Mouse (Mus musculus): ENCODE data around the gene Engase.
A peak's percentile ranks its signal among the peaks of the same experiment; 100 is the strongest.

Engase gene

GRCm38 (mm10) chr11:118476396-118477373 is at the start of gene Engase:
TSS of gene Engase (plus strand) at chr11:118476829.
- peak; percentile 98 to 99 for DNase-seq (ENCODE audit: inconsistent age in 2 of 2, low spot score in 1 of 2)

DNA sequence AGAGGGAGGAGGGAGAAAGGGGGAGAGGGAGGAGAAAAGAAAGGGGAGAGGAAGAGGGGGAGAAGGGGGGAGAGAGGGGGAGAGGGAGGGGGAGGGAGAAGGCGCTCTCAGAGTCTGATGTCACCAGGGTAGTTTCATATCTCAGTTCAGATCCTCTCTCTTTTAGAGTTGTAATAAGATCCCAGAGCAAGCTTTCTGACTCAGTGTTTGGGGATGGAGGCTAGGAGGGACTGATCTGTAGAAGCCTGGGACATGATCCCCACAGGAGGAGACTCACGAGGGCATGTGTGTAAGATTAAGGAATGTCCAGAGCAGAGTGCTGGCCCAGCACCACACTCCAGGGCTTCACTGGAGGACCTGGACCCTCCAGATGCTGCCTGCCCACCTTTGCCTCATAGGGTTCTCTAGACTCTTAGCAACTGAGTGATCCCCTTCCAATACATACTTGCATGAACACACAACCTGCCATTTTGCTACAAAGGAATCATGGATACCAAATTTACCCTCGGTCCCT is 49.3 kb upstream of the Engase start:
- DNase-seq (ENCODE audit: inconsistent age in 2 of 2, low spot score in 1 of 2) = no peak

DNA sequence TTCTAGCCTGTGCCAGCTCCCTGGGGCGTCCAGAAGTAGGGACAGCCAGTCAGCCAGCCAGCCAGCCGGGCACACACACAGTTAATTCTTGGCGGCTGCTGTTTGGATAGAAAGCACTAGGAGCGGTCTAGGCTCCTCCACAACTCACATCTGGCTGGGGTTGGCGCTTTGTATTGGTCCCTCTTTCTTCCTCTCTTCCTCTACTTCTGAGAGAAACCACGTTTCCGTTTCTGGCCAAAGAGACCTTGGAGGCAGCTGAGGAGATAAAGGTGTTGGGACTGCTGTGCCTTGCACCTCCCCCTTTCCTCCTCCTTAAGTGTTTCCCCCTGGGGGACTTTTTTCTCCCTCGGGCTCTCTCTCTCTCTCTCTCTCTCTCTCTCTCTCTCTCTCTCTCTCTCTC is 48.6 kb upstream of the Engase start, which contains the start of gene C1qtnf1:
TSS of gene C1qtnf1 (plus strand) at position 218 of the 400 bp plus-strand sequence.
- peak in 1 of 2 experiments; percentile 69 for DNase-seq (ENCODE audit: inconsistent age in 2 of 2, low spot score in 1 of 2)

DNA sequence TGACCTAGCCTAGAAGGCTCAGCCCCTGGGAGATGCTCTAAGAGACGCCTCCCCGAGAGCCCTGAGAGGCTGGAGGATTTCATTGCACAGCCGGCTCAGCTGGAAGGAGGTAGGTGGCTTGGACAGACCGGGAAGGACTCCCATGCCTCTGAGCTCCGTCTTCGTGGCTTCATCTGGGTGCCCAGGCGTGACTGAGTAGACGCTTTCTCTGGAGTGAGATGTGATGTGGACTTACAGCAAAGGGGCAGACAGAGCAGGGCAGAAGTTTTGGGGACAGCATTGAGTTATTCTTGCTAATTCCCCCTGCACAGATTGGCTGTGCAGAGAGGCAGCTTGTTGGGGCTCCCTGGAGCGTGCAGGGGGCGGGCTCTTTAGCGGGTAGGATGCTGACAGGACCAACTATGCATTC is 48.2 kb upstream of the Engase start:
- peak in 1 of 2 experiments; percentile 71 for DNase-seq (ENCODE audit: inconsistent age in 2 of 2, low spot score in 1 of 2)

DNA sequence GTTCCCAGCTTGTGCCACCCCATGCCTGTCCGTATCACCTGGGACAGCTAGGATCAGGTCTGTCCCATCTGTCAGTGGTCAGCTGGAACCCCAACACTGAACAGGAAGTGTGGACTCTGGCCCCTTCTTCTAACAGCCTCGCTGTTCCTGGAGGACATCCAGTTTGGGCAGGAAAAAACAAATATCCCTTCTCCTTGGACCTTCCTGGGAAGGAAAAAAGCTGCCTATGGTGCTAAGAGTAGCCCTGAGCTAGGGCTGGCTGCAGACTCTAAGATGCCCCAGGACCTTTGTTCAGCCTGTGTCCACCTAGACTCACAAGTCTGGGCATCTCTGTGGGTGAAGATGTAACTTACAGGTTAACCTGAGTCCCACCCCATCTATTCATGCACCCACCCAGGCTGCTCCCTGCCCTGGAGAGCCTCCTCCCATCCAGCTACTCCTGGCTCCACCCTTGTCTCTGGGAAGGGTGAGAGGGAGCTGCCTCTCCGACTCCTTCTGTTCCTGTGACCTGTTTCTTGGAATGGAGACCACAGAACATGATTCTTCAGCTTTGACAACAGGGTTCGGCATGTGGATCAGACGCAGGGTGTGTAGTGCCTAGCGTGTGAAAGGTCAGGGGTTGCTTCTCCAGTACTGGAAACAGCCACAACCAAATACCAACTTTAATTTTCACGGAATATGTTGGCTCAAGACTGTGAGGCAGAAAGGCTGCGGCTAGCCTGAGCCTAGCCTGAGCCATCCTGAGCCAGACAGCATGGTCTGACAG is 47.5 kb upstream of the Engase start:
- peak in 1 of 2 experiments; percentile 70 for DNase-seq (ENCODE audit: inconsistent age in 2 of 2, low spot score in 1 of 2)

- DNase-seq (ENCODE audit: inconsistent age in 2 of 2, low spot score in 1 of 2) = peak; percentile 50 to 84
Measured at GRCm38 (mm10) chr11:118430291-118430885, 46.2 kb upstream of the Engase start.

GRCm38 (mm10) chr11:118431100-118431948 is 45.3 kb upstream of the Engase start:
- peak; percentile 42 to 73 for DNase-seq (ENCODE audit: inconsistent age in 2 of 2, low spot score in 1 of 2)

DNA sequence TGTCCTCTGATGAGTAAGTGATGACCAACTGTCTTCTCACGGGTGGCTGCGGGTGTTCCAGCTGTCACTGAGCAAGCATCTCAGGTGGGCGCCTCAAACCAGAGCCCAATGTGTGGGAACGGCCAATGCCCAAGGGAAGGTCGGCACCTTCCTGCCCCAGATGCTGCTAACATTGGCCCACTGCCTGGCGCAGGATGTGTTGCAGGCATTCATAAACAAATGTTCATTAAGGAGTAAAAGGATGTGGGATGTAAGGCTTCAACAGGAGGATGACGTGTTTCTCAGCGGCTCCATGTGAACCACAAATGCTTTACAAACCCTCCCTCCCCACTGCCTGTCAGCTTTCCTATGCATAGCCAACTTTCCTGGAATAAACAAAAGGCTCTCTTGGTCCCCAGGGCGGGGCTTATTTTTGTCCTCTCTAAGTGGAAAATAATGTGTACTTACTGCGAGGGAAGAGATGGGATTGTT is 43.2 kb upstream of the Engase start:
- DNase-seq (ENCODE audit: inconsistent age in 2 of 2, low spot score in 1 of 2) = no peak

DNA sequence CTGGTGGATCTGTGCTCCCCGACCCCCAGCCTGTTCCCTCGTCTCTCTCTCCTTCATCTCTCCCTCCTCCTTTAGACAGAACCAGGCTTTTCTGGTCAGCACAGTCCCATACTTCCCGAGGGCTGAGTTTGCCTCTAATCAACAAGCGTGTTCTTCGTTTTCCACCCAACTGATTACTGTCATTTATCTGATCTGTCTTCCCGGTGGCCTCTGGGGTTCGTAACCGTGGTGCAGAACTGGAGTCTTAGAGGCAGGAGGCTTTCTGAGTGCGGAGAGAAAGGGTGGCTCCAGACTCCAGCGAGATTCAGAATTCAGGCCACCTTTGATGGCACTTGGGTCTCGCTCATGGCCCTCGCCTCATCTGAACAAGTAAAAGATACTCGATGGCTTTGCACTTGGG is 42.5 kb upstream of the Engase start:
- DNase-seq (ENCODE audit: inconsistent age in 2 of 2, low spot score in 1 of 2) = no peak

DNA sequence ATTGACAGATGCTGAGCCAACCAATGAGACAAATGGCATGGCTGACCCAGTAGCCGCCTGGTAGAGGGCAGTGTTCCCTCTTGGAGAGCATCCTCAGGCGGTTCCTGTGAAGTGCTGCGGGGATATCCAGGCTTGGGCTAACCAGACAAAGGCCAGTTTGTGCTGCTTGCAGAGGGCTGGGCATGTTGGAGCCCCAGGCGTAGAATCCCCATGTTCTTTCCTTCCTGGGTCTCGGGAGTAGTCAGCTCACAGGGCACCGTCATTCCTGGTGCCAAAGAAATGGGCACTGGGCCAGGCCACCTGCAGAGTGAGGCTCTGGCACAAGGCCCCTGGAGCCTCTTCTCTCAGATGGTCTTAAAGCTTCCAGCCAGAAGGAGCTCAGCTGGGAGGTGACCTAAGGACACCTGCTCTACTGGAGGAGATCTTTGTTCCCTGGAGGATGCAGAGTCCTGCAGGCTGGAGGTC is 40.1 kb upstream of the Engase start:
- DNase-seq (ENCODE audit: inconsistent age in 2 of 2, low spot score in 1 of 2) = peak in 1 of 2 experiments; percentile 41

- peak; percentile 36 to 82 for DNase-seq (ENCODE audit: inconsistent age in 2 of 2, low spot score in 1 of 2)
Measured at GRCm38 (mm10) chr11:118438665-118439414, 37.8 kb upstream of the Engase start.

GRCm38 (mm10) chr11:118442691-118443090 is 33.9 kb upstream of the Engase start:
- DNase-seq (ENCODE audit: inconsistent age in 2 of 2, low spot score in 1 of 2) = no peak

- DNase-seq (ENCODE audit: inconsistent age in 2 of 2, low spot score in 1 of 2) = peak; percentile 69 to 89
Measured at GRCm38 (mm10) chr11:118443201-118443970, 33.2 kb upstream of the Engase start.

GRCm38 (mm10) chr11:118445843-118446242 is 30.8 kb upstream of the Engase start:
- peak; percentile 57 to 86 for DNase-seq (ENCODE audit: inconsistent age in 2 of 2, low spot score in 1 of 2)

DNA sequence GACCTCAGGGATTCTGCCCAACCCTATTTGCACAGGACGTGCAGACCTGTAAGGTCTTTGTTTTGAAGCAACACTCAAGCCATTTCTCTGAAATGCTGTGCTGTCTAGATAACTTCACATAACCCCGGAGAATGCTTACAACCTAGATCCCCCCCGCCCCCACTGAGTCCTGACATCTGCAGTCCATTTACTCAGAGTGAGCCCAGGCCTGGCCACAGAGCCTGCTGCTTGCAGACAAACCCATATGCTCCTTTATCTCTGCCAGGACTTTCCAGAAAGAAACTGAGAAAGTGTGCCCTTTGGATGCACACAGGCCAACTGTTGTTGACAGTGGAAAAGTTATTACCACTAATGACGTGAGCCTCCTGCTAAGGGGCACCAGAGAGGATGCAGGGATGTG is 29.3 kb upstream of the Engase start:
- DNase-seq (ENCODE audit: inconsistent age in 2 of 2, low spot score in 1 of 2) = no peak

GRCm38 (mm10) chr11:118448385-118448784 is 28.2 kb upstream of the Engase start:
- DNase-seq (ENCODE audit: inconsistent age in 2 of 2, low spot score in 1 of 2) = peak in 1 of 2 experiments; percentile 47

- peak in 1 of 2 experiments; percentile 74 for DNase-seq (ENCODE audit: inconsistent age in 2 of 2, low spot score in 1 of 2)
Measured at GRCm38 (mm10) chr11:118451211-118451610, 25.4 kb upstream of the Engase start.

DNA sequence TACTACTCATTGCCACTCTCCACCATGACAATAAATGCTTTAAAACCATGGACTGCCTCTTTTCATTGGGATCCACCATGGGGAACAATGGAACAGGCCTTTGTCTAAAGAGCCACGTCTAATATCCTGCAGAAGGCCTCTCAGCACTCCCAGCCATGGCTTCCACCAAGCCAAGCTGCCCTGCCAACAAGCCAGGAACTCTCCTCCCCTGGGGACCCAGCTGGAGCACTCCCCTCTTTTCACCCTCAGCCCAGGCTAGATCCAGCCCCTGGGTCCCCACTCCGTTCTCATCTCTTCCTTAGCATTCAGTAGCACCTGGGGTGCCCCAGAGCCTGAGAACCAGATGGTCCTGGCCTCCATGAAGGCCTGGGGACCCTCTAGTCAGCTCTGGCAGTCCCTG is 23.7 kb upstream of the Engase start:
- DNase-seq (ENCODE audit: inconsistent age in 2 of 2, low spot score in 1 of 2) = peak in 1 of 2 experiments; percentile 35
